Mouse (Mus musculus) ES-Bruce4 (cell line): ENCODE measurements around the gene Padi3.

Source experiments
- CTCF ChIP-seq: IDR thresholded peaks from one replicate; pipeline ENCODE4 v1.8.1; 2011; ENCODE audit warnings: low read depth, low read length
- EP300 ChIP-seq: IDR thresholded peaks from 2 replicates; pipeline ENCODE4 v1.6.1; 2011; ENCODE audit warnings: low read depth, low read length; ENCODE audit not compliant: insufficient read depth
- POLR2A ChIP-seq: IDR thresholded peaks from one replicate; pipeline ENCODE4 v1.8.1; 2011; ENCODE audit warnings: low read length; ENCODE audit not compliant: insufficient read depth

DNA sequence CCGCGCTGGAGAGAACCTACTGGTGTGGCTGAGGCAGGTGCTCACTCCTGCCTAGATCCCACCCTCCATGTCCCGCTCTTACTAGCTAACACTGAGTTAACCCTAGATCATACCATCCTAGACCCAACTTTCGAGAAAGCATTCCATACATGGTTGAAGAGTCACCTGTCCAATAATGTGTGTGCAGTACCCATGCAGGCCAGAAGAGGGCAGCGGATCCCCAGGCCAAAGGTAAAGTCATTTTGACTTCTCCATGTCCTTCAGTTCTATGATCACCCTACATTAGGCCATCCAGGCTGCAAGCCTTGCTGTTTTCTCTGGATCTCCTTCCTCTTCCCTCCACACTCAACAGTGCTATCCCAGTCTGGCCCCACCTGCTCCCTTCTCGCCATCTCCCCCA, 21.5 kb downstream of the Padi3 start:
- peak; percentile 92 for TF ChIP-seq CTCF
- TF ChIP-seq POLR2A: no peak
- TF ChIP-seq EP300: no peak
